Mouse (Mus musculus): Measurements from ENCODE around the gene Cxcl1. TPM values are rescaled to one million over a fixed set of nuclear protein-coding genes. Genes with fewer than 3 reads are reported as not detected.

Cxcl1 gene
- polyA plus RNA-seq (2021; fragmentation: Nextera tagmentation): 0.25 and 0.41 TPM in 2 replicates
- long read RNA-seq, experiment 1, partial matches to known transcripts: 0 of 1 reads
- long read RNA-seq, experiment 1, other reads (novel, unspliced or antisense): 0 of 1 reads
- long read RNA-seq, experiment 2: 0 reads

GRCm38 (mm10) chr5:90890519-90891463, at the start of gene Cxcl1:
Gene Cxcl1, plus strand, starts transcription at chr5:90891241.

GRCm38 (mm10) chr5:90903339-90904020, 12.4 kb downstream of the Cxcl1 start, which contains the start of gene Cxcl2:
Gene Cxcl2, plus strand, starts transcription at chr5:90903871.

GRCm38 (mm10) chr5:90930971-90931851, 40.2 kb downstream of the Cxcl1 start, which contains the start of gene Mthfd2l:
Gene Mthfd2l, plus strand, starts transcription at chr5:90931117.

Other genes starting within 250 kb of the Cxcl1 start
- 4.0 and 8.0 TPM in 2 replicates for gene Cxcl5, start 131.9 kb upstream of the Cxcl1 start, polyA plus RNA-seq (2021; fragmentation: Nextera tagmentation)
- not detected in 2 replicates for gene Ppbp, start 122.7 kb upstream of the Cxcl1 start, polyA plus RNA-seq (2021; fragmentation: Nextera tagmentation)
- gene Pf4, start 118.8 kb upstream of the Cxcl1 start, polyA plus RNA-seq (2021; fragmentation: Nextera tagmentation): 6.7 and 8.5 TPM in 2 replicates
- not detected in 2 replicates for gene Cxcl3, start 105.1 kb upstream of the Cxcl1 start, polyA plus RNA-seq (2021; fragmentation: Nextera tagmentation)
- not detected in 2 replicates for gene Cxcl15, start 96.7 kb upstream of the Cxcl1 start, polyA plus RNA-seq (2021; fragmentation: Nextera tagmentation)
- gene Cxcl2, start 12.6 kb downstream of the Cxcl1 start, polyA plus RNA-seq (2021; fragmentation: Nextera tagmentation): not detected in 2 replicates
- gene Mthfd2l, start 39.9 kb downstream of the Cxcl1 start, polyA plus RNA-seq (2021; fragmentation: Nextera tagmentation): 12.1 and 12.8 TPM in 2 replicates
- gene Epgn, start 136.2 kb downstream of the Cxcl1 start, polyA plus RNA-seq (2021; fragmentation: Nextera tagmentation): not detected in 2 replicates
- not detected in 2 replicates for gene Ereg, start 183.4 kb downstream of the Cxcl1 start, polyA plus RNA-seq (2021; fragmentation: Nextera tagmentation)
- 0.15 TPM in 2 replicates for gene Areg, start 248.4 kb downstream of the Cxcl1 start, polyA plus RNA-seq (2021; fragmentation: Nextera tagmentation)